Mouse (Mus musculus) embryonic facial prominence, embryonic 11.5 days (tissue): ENCODE measurements around the gene Ces1c. TPM values are rescaled to one million over a fixed set of nuclear protein-coding genes. Genes with fewer than 3 reads are reported as not detected.

ENCODE experiments used
- ATAC-seq: fragments of 200-750 bp; cut with Nextera tagmentation; replicated peaks from 2 replicates; pipeline ENCODE4 v1.8.0; 2017; ENCODE audit warnings: low read depth; ENCODE audit not compliant: insufficient number of reproducible peaks, low FRiP score, low TSS enrichment
- DNase-seq: peaks from one replicate; pipeline ENCODE4 v3.0.0-alpha.2; 2015; ENCODE audit warnings: low spot score
- H3K27ac ChIP-seq: fragments of 300-500 bp; sonication (generic); replicated peaks from 2 replicates; pipeline ENCODE4 v1.5.1; 2014; ENCODE audit warnings: mild to moderate bottlenecking, low read depth, low read length, control low read depth
- H3K27me3 ChIP-seq: fragments of 300-500 bp; sonication (generic); 2 replicates; pipeline ENCODE4 v1.6.1; 2014; ENCODE audit warnings: mild to moderate bottlenecking, low read length, moderate library complexity, mixed read lengths; ENCODE audit not compliant: control insufficient read depth, insufficient read depth
- H3K36me3 ChIP-seq: fragments of 300-500 bp; sonication (generic); replicated peaks from 2 replicates; pipeline ENCODE4 v1.6.1; 2014; ENCODE audit warnings: low read depth, mild to moderate bottlenecking, low read length, moderate library complexity, mixed read lengths; ENCODE audit not compliant: control insufficient read depth, insufficient read depth
- H3K4me1 ChIP-seq: fragments of 300-500 bp; sonication (generic); 2 replicates; pipeline ENCODE4 v1.6.1; 2014; ENCODE audit warnings: low read length, mixed read lengths; ENCODE audit not compliant: control insufficient read depth, insufficient read depth
- H3K4me2 ChIP-seq: fragments of 300-500 bp; sonication (generic); 2 replicates; pipeline ENCODE4 v1.6.1; 2014; ENCODE audit warnings: low read depth, mild to moderate bottlenecking, control low read depth, low read length, moderate library complexity
- H3K4me3 ChIP-seq: fragments of 300-500 bp; sonication (generic); 2 replicates; pipeline ENCODE4 v1.5.1; 2014; ENCODE audit warnings: low read depth, low read length, control low read depth
- H3K9ac ChIP-seq: fragments of 300-500 bp; sonication (generic); replicated peaks from 2 replicates; pipeline ENCODE4 v1.6.1; 2014; ENCODE audit warnings: mild to moderate bottlenecking, control low read depth, low read length
- H3K9me3 ChIP-seq: fragments of 300-500 bp; sonication (generic); replicated peaks from 2 replicates; pipeline ENCODE4 v1.6.1; 2016; ENCODE audit warnings: mild to moderate bottlenecking, low read length, inconsistent platforms, mixed read lengths; ENCODE audit not compliant: control insufficient read depth
- WGBS: fragments of 180-500 bp; shearing (Covaris S2); extraction: QIAGEN DNeasy Blood & Tissue Kit; methylation state at CpG from one replicate; pipeline ENCODE4 v1.1.7; 2014; 5-methylcytosine and 5-hydroxymethylcytosine counted together
- polyA plus RNA-seq: library from polyadenylated mRNA; unstranded; fragments of >200 nt; fragmentation: Nextera tagmentation; extraction: Ambion mirVana; gene quantifications from 2 replicates; pipeline ENCODE4 v1.2.1, GENCODE M21; 2014

The Ces1c gene
- not detected in 2 replicates for polyA plus RNA-seq

DNA sequence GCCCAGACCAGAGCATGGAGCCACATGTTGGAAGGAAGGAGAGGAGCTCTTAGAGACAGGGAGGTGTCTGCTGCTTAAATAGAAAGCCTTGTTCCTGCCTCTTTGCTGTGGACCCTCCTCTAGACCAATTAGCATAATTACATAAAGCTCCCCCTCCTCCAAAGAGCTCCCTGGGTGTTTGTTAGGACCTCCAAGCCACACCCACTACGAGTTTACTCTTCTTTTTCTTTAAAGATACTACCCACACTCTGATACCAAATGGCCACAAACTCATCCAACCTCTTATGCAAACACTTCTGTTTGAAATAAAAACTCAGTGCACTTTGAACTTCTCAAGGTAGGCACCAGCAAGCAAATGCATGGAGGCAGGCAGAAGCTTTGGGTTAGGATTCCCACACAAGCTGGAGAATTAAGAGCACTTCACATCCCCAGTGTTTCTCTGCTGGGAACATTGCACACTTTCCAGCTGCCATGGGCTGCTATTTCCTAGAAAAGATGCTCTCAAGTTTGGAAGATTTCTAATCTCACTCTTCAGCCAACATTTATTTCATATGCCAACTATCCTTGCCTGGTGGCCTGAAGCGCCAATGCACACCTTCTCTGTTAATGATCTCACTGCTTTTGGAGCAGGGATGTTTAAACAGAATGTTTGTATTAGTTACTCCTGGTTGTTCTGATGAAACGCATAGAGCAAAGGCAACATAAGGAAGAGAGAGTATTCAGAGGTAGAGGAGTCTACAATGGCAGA is at the start of gene Ces1c:
TSS of gene Ces1c (minus strand) at position 51 of the 748 bp plus-strand sequence.
- no peaks in the 10 kb centered on the region for H3K27me3 ChIP-seq
- no peak for ATAC-seq
- no peaks in the 10 kb centered on the region for H3K36me3 ChIP-seq
- H3K4me2 ChIP-seq: no peak within 1 kb of the TSS
- H3K4me1 ChIP-seq: no peaks in the 10 kb centered on the region
- no peak within 1 kb of the TSS for H3K27ac ChIP-seq
- WGBS: 79% methylated on average over 3 of the region's 3 CpGs
- no peak for DNase-seq
- H3K9me3 ChIP-seq: no peaks in the 10 kb centered on the region
- no peak within 1 kb of the TSS for H3K9ac ChIP-seq
- H3K4me3 ChIP-seq: no peak within 1 kb of the TSS

DNA sequence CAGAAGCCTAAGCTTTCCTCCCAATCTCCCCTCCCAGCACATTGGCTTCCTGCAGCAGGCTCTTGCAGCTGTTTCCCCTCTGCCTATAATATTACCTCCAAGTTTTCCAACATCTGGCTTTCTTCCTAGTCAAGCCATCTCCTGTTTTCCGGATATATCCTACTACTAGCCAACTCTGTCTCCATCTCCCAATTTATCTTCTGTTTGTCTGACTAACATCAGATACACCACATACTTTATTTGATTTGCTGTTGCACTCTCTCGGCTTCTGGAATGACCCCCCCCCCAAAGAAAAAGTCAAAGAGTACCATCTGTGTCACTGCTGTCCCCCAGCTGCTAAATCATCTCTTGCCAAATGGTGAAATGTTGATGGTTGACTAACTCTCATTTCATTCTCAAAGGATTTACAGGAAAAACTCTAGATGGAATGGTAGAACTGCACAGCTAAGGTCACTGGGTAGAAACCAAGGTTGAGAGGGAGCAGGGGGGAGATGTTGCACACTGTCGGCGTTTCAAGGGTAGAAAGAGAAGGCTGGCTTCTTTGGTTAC is 49.6 kb upstream of the Ces1c start:
- Histone ChIP-seq H3K27ac (no peak overlapping the region), H3K9ac (no peak overlapping the region), H3K4me3 (no peak overlapping the region), H3K4me1 (no peaks in the 10 kb centered on the region), H3K36me3 (no peaks in the 10 kb centered on the region), H3K9me3 (no peaks in the 10 kb centered on the region), H3K27me3 (no peaks in the 10 kb centered on the region), H3K4me2 (no peak overlapping the region)
- 74% methylated on average over 4 of the region's 4 CpGs for WGBS
- no peak for ATAC-seq
- DNase-seq: no peak

DNA sequence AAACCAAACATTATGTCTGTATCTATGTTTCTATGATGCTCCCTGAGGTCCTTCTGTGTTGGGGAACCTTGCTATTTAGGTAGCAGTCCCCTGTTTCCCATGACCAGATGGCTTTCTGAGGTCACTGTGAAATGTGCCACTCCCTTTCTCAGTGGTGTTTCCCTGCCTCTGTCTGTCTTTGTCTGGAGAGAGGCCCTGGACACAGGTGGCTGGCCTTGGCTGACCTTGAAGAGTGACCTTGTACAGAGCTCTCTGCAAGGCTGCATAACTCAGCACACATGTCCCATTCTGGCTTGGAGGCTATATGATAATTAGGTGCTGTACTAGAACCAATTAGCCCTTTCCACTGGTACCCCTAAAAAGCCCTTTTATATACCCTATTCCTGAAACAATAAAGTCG is 45.5 kb upstream of the Ces1c start:
- Histone ChIP-seq H3K4me2 (no peak overlapping the region), H3K4me3 (no peak overlapping the region), H3K4me1 (no peaks in the 10 kb centered on the region), H3K27ac (no peak overlapping the region), H3K9ac (no peak overlapping the region), H3K27me3 (no peaks in the 10 kb centered on the region), H3K9me3 (no peaks in the 10 kb centered on the region), H3K36me3 (no peaks in the 10 kb centered on the region)
- DNase-seq (no peak), ATAC-seq (no peak)
- WGBS: 41% methylated on average over 1 of the region's 1 CpGs

DNA sequence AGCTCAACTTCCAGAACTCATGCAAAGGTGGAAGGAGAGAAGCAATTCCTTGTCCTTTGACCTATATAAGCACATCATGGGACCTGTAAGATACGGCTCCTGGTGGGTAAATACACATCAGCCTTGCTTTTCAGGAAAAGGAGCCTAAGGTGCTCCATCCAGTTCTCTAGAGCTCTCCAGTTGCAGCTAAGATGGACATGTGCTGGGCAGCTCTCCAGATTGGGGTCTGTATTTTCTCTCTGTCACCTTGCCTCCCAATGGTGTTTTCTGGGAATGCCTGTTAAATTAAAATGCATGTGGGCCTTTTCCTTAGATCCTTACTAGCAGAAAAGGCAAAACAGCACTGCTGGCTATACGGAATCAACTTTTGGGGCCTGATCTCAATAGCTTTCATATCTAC is 43.5 kb upstream of the Ces1c start:
- H3K36me3 ChIP-seq: no peaks in the 10 kb centered on the region
- DNase-seq: no peak
- no peak overlapping the region for H3K27ac ChIP-seq
- H3K27me3 ChIP-seq: no peaks in the 10 kb centered on the region
- no peaks in the 10 kb centered on the region for H3K4me1 ChIP-seq
- WGBS: 89% methylated on average over 2 of the region's 2 CpGs
- H3K4me3 ChIP-seq: no peak overlapping the region
- no peak overlapping the region for H3K9ac ChIP-seq
- no peak for ATAC-seq
- no peaks in the 10 kb centered on the region for H3K9me3 ChIP-seq
- H3K4me2 ChIP-seq: no peak overlapping the region

DNA sequence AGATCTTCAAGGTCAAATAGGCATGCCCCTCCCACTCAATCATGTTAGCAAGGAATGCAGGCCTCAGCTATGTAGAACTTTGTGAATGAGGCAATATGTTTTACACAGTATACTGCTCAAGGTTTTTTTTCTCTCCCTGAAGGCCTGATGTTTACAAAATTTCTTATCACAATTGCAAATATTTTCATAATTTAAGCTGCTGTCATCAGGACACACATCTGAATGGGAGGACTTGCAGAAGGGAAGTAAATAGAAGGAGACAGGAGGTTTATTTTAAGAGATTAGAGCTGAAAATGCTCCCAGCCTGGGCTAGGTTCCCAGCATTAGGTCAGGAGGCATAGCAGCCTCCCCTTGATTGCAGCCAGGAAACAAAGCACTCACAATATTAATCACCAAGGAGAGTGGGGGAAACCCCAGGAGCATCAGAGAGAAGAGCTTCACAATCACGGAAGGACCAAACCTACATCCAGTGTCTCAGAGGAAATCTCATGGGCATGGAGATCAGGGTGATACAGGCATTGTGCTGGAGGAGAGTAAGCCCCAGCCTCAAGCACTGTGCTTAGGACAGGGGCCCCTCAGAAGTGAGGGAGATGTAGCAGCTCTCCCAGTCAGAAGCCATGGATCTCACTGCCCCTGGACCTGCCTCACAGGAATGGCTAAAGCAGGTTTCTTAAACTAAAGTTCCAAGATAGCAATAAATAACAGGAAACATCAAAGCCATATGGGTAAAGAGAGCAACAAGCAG is 40.9 kb upstream of the Ces1c start:
- DNase-seq: no peak
- Histone ChIP-seq H3K27ac (no peak overlapping the region), H3K4me3 (no peak overlapping the region), H3K9me3 (no peaks in the 10 kb centered on the region), H3K4me2 (no peak overlapping the region), H3K9ac (no peak overlapping the region), H3K36me3 (no peaks in the 10 kb centered on the region), H3K4me1 (no peaks in the 10 kb centered on the region), H3K27me3 (no peaks in the 10 kb centered on the region)
- ATAC-seq: no peak
- 68% methylated on average over 1 of the region's 1 CpGs for WGBS

DNA sequence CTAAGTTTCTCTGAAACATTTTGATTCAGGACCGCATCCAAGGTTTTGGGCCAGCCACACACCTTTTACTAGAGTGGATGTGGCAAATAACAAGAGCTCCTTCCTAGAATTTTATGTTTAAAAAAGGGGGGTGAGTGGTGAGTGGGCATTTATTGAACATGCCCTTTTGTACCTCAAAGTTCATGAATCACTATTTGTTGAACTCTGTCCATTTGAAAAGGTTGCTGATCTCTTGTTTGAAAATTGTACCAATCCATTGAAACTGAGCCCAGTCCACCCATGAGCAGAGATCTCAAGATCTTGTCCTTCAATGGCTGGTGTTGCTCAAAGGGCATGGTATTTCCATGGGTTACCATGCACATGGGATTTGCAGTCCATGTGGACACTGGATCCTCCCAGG is 32.3 kb upstream of the Ces1c start:
- Histone ChIP-seq H3K4me1 (no peaks in the 10 kb centered on the region), H3K36me3 (no peaks in the 10 kb centered on the region), H3K27me3 (no peaks in the 10 kb centered on the region), H3K27ac (no peak overlapping the region), H3K4me3 (no peak overlapping the region), H3K9ac (no peak overlapping the region), H3K9me3 (no peaks in the 10 kb centered on the region), H3K4me2 (no peak overlapping the region)
- ATAC-seq (no peak), DNase-seq (no peak)
- WGBS: 94% methylated on average over 1 of the region's 1 CpGs

DNA sequence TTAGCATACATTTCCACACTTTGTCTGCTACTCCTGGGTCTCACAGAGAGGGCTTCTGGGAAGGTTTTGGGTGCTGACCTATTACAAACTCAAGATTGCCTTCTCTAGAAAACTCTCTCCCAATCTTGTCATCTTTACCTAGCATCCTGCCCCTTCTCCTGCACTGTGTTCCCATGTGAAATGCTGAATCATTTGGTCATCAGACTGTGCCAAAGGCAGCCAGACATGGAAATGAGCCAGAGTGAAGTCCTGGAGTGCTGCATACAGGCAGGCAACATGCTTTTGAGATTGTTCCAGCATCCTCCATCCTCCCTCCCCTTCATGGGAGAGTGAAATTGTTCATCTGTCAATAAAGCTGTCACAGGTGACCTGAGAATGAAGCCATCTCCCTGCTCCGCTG is 20.3 kb upstream of the Ces1c start:
- no peak for ATAC-seq
- WGBS: 93% methylated on average over 1 of the region's 1 CpGs
- Histone ChIP-seq H3K36me3 (no peaks in the 10 kb centered on the region), H3K27ac (no peak overlapping the region), H3K9ac (no peak overlapping the region), H3K4me2 (no peak overlapping the region), H3K4me1 (no peaks in the 10 kb centered on the region), H3K4me3 (no peak overlapping the region), H3K27me3 (no peaks in the 10 kb centered on the region), H3K9me3 (no peaks in the 10 kb centered on the region)
- no peak for DNase-seq

DNA sequence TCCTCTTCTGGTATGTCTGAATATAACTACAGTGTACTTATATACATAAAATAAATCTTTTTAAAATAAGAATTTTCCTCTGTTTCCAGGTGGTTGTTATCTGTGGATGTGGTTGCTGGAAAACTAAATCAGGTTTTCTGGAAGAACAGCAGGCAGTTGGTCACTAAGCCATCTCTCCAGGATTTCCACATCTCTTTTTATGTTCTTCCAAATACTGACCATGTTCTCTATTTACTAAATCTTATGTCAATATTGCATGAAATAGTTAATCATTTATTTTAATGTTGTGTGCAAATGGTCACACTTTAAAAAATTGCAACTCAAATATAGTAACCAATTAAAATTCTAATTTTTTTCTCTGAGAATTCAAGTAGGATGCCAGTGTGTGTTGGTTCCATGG is 16.2 kb upstream of the Ces1c start:
- no peak for ATAC-seq
- Histone ChIP-seq H3K4me3 (no peak overlapping the region), H3K27me3 (no peaks in the 10 kb centered on the region), H3K4me2 (no peak overlapping the region), H3K9ac (no peak overlapping the region), H3K4me1 (no peaks in the 10 kb centered on the region), H3K9me3 (no peaks in the 10 kb centered on the region), H3K27ac (no peak overlapping the region), H3K36me3 (no peaks in the 10 kb centered on the region)
- no peak for DNase-seq
